Mouse (Mus musculus) C3H10T1/2 (cell line): ENCODE results near the gene Polr2b. TPM values are rescaled to one million over a fixed set of nuclear protein-coding genes. Genes with fewer than 3 reads are reported as not detected.

ENCODE experiments used
- polyA plus RNA-seq, 2 experiments: library from polyadenylated mRNA; unstranded; fragments of >200 nt; fragmentation: generic; extraction: Trizol; gene quantifications; one replicate each; pipeline ENCODE4 v1.2.1; 2012; ENCODE audit warnings: missing spikeins in 2 of 2

The Polr2b gene
- polyA plus RNA-seq, result 10 to 100 TPM in 1 of 2 experiments, 1 to 10 TPM in 1; 2.8 to 21.2 TPM

DNA sequence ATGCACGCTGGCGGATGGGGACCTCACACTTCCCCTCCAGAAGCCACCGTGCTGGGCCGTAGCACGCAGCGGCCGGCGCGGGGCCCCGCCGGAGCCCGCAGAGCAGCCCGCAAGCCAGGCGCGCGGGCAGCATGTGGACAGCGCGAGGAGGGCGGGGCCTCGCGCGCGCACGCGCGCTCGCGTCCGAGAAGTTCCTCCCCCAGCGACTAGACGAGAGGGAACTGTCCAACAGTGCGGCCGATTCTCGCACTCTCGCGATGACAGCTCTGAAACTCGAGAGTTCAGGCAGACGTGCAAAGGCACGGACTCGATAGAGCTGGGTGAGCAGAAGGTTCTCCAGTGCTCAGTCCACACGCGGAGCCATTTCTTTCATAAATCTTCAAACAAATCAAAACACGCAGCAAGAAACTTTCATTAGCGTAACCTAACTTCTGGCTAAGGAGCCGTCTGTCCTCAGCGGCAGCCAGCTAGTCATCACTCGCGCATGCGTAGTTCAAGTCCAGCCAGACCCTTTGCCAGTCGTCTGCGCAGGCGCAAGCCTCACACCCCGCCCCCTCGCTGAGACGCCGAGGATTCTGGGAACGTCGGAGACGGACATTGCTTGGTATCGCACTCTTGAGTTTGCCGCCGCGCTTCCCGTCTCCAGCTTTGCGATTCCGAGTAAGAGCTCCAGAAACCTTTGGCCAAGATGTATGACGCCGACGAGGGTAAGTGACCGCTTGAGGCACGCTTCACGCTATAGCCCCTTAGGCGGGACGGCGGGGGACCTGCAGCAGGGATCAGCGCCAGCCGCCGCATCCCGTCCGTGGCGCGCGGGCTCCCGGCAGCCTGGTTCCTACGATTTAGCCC, at the start of gene Polr2b, which contains the start of gene Noa1:
Polr2b (plus strand) TSS at position 224 of the 849 bp plus-strand sequence.
Noa1 (minus strand) TSS at position 161 of the 849 bp plus-strand sequence.

DNA sequence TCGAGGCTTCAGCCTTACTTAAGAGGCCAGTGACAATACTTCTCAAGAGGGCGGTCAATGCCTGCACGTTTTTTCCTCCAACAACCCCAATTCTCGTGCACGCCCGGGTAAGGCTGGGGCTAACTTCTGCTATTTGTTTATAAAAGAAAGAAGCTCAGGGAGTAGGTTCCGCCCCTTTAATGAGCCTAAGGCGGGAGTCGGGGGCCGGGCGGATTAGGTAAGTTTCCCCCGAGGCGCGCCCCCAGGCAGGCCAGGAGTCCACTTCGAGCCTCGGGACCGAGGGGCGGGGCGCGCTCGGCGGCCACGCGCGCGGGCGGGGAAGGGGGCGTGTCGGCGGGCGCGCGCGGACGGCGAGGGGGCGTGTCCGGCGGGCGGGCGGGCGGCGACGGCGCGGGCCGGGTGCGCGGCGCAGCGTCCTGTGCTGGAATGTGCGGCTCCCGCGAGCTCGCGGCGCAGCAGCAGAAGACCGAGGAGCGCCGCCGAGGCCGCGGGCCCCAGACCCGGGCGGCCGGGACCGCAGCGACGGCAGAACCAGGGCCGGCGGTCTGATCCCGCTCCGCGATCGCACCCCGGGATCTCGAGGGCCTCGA, 44.8 kb upstream of the Polr2b start, which contains the start of gene Rest:
Rest (plus strand) TSS at position 411 of the 590 bp plus-strand sequence.

Other genes with a start within 250 kb of the Polr2b start
- under 1 TPM in 1 of 2 experiments, not detected in 1; 0.33 TPM for gene Hopx, start 195.0 kb upstream of the Polr2b start, polyA plus RNA-seq
- gene Spink2, start 98.7 kb upstream of the Polr2b start, polyA plus RNA-seq, result under 1 TPM in 1 of 2 experiments, not detected in 1; 0.26 TPM
- gene Rest, start 44.7 kb upstream of the Polr2b start, polyA plus RNA-seq, result 1 to 10 TPM in 1 of 2 experiments, under 1 TPM in 1; 0.80 to 7.2 TPM
- gene Noa1, start 63 bp upstream of the Polr2b start, polyA plus RNA-seq, result 10 to 100 TPM; 13.2 to 19.3 TPM
- gene Igfbp7, start 97.9 kb downstream of the Polr2b start, polyA plus RNA-seq, result 100 to 1,000 TPM; 129 to 378 TPM